Mouse (Mus musculus): ENCODE data around the gene Dnah17. TPM values are rescaled to one million over a fixed set of nuclear protein-coding genes. Genes with fewer than 3 reads are reported as not detected.

Gene Dnah17
- total RNA-seq, 2 experiments from 2014 or later: 0.07 to 0.15 TPM

DNA sequence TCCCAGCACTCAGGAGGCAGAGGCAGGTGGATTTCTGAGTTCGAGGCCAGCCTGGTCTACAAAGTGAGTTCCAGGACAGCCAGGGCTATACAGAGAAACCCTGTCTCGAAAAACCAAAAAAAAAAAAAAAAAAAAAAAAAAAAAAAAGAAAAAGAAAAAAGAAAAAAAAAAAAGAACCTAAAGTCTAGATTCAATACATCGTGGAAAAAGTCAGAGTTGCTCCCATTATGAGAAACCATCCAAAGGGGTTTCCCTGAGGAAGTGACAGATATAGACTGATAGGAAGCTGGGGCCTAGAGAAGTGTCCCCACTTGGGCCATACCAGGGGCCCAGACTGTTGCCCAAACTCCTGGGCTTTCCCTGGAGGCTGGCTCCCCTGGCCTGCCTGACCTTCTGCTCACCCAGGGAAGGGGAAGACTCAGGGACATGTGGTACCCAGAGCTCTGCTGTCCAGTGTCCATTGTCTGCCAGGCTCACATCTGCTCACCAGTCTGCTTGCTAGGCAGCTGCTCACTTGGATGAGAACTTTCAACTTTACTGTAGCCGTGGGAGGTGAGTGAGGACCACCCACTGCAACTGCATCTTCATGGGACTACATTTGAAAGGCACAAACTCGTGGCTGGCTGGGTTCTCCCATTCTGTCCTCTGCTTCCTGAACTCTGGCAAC is 152.6 kb downstream of the Dnah17 start:
- no peak overlapping the region for H3K27ac ChIP-seq
- no peak for TF ChIP-seq CTCF (conservative IDR thresholded peaks at IDR 0.05)
- no peak for DNase-seq (ENCODE audit: low spot score in 2 of 2)
- H3K4me3 ChIP-seq: no peak overlapping the region

- TF ChIP-seq CTCF (conservative IDR thresholded peaks at IDR 0.05): no peak
- Histone ChIP-seq H3K27ac (no peak overlapping the region), H3K4me3 (no peak overlapping the region)
- DNase-seq (ENCODE audit: low spot score in 2 of 2): no peak
Observed at GRCm38 (mm10) chr11:117976081-117976582, 154.3 kb downstream of the Dnah17 start.

GRCm38 (mm10) chr11:117975211-117975967 is 155.0 kb downstream of the Dnah17 start:
- TF ChIP-seq CTCF (conservative IDR thresholded peaks at IDR 0.05): no peak
- no peak overlapping the region for H3K27ac ChIP-seq
- no peak overlapping the region for H3K4me3 ChIP-seq
- no peak for DNase-seq (ENCODE audit: low spot score in 2 of 2)

DNA sequence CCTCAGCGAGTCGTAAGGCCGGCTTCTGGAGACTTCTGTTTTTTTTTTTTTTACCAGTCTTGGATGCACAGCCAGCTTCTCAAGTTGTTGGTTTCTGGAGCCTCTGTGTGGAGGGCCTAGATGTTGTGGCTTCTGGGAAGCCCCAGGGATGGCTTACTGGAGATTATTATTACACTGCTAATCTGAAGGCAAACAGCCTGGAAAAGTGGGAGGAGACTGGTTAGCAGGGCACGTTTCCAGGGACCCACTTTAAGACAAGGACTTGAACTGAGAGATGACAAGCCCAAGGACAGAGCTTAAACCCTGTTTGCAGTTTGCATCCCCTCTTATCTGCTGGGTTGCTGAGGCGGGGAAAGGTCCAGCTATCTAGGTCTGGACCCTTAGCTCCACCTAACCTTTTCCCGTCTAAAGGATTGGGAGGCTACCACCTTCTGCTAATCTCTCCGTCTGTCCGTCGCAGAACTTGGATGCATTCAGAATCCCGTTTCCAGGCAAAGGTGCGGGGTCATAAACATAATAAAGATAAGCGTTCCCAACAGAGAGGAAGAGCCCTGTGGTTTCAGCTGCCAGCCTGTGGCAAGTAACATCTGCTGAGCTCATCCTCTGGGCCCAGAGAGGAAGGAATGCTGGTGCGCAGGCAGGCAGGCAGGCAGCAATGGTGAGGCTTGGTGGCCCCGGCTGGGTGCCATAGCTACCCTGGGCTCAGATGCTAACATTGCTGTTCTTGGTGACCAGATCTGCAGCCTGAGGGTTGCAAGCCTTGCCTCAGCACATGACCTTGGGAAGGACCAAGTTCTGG is 155.9 kb downstream of the Dnah17 start:
- no peak for DNase-seq (ENCODE audit: low spot score in 2 of 2)
- Histone ChIP-seq H3K27ac (no peak overlapping the region), H3K4me3 (no peak overlapping the region)
- no peak for TF ChIP-seq CTCF (conservative IDR thresholded peaks at IDR 0.05)

DNA sequence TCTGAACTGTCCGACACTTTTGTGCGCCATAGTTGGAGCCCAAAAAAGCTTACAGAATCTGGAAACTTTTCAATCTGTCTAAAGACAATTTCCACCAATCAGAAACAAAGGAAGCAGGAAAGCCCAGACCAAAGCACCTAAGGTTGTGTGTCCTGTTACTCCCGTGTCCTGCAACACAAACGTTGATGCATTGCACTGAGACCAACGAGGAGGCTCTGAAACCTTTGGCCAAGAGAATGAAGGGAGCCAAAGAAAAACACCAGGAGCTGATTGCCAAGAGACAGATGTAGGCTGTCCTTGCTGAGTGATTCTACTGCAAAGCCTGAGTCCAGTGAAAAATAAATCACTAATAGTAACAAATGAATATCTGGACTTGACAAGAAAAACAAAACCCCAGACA is 156.9 kb downstream of the Dnah17 start:
- DNase-seq (ENCODE audit: low spot score in 2 of 2): no peak
- Histone ChIP-seq H3K27ac (no peak overlapping the region), H3K4me3 (no peak overlapping the region)
- no peak for TF ChIP-seq CTCF (conservative IDR thresholded peaks at IDR 0.05)

DNA sequence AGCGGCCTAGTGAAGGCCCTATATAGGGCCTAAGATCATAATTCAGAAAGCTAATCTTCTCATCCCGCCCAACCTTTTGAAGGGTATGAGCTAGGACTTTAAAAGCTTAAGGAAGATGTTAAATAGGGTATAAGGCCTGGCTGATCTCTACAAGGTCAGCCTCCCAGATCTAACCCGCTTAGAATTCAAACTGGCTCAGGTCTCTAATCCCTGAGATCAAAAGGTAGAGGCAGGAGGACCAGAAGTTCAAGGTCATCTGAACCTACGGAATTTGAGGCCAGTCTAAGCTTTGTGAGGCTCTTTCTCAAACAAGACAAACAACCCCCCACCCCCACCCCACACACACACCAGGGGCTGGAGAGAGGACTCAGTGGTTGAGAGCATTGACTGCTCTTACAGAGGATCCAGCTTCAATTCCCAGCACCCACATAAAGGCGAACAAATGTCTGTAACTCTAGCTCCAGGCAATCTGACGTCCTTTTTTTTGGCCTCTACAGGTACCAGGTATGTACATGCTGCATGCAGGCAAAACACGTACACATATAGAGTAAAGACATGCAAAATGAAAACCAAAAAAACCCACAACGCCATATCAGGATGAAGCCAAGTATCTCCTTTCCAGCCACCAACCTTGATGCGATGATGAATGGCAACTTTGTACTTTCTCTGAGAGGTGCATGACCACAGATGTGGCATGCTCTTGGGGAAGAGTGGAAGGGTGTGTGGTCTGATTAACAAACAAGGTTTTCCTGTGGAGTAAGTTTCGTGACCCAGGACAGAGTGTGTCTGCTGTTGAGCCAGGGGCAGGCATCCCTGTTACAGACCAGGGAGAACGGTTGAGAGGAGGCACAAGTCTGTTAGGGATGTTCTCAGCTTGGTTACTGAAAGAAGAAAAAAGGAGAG is 157.5 kb downstream of the Dnah17 start:
- TF ChIP-seq CTCF (conservative IDR thresholded peaks at IDR 0.05): no peak
- no peak for DNase-seq (ENCODE audit: low spot score in 2 of 2)
- Histone ChIP-seq H3K27ac (no peak overlapping the region), H3K4me3 (no peak overlapping the region)

Small RNA genes lying within 50 kb of the gene (microRNA-seq; reads per million reads assigned to microRNA genes)
- 0 to 0.74 reads per million in 2 experiments for gene Mir6933

Other genes starting within 250 kb of the Dnah17 start
- gene Socs3, start 160.6 kb downstream of the Dnah17 start, total RNA-seq (2021): 1 to 10 TPM in 1 of 2 experiments, under 1 TPM in 1; 0.92 to 1.3 TPM
- gene Pgs1, start 144.3 kb downstream of the Dnah17 start, total RNA-seq (2021): 10 to 100 TPM; 76.2 to 81.3 TPM
- gene Cyth1, start 118.0 kb upstream of the Dnah17 start, total RNA-seq (2021): 100 to 1,000 TPM; 101 to 108 TPM
- 10 to 100 TPM; 26.5 to 28.5 TPM for gene Usp36, start 159.6 kb upstream of the Dnah17 start, total RNA-seq (2021)
- gene Cep295nl, start 211.9 kb upstream of the Dnah17 start, total RNA-seq (2021): 1 to 10 TPM; 1.1 to 1.6 TPM
- gene Timp2, start 225.1 kb upstream of the Dnah17 start, total RNA-seq (2021): 100 to 1,000 TPM; 168 to 196 TPM